Mouse (Mus musculus) cerebral cortex, adult 2 months (tissue): ENCODE measurements around the gene Wdcp.

Source experiments
- WGBS: fragments of 180-500 bp; shearing (Covaris S2); methylation state at CpG from one replicate; pipeline ENCODE4 v1.1.7; 2018; 5-methylcytosine and 5-hydroxymethylcytosine counted together

The Wdcp gene

DNA sequence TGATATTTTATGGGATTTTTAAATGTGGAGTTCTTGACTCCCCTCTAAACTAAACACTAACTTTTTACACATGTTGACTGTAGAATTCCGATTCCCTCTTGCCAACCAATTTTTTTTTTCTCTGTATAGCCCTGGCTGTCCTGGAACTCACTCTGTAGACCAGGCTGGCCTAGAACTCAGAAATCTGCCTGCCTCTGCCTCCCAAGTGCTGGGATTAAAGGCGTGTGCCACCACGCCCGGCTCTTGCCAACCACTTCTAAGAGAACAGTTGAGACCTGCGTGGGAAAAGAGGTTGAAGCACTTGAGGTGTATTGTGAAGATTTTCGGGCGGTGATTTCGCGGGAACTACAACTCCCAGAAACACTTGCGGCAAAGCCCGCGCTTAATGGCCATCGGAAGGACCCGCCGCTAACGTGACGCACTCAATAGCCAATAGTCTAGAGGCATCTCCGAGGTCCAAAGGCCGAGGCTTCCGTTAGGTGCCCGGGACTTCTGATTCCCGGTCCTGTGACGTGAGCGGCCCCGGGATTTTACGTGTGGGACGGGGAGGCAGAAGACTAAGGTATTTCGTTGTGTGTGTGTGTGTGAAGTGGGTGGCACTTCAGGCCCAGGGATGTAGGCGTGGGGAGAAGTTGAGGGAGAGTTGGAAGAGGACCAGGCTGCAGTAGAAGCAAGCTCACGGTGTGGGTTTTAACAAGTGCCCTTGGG, at the start of gene Wdcp:
Gene Wdcp, plus strand, starts transcription at position 414 of the 708 bp plus-strand sequence.
- under 1% methylated on average over 30 of the region's 30 CpGs for whole genome bisulfite sequencing

DNA sequence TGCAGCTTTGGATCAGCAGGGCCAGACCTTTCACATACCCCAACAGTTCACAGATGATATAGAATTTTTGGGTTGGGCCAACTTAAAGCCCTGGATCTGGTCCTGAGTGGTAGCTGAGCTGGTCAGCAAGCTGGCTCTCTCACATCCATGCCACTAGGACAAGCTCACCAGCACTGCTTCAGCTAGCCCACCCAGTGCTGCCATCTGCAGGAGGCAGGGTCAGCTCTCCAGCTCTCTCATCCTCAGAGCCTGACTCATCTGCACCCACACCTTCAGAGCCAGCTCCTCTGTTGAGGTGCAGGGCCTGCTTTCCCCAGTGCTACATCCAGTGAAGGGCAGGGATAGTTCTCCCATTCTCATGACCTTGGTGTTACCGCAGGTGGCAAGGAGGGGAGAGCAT, 49.4 kb upstream of the Wdcp start:
- 65% methylated on average over 1 of the region's 1 CpGs for WGBS

DNA sequence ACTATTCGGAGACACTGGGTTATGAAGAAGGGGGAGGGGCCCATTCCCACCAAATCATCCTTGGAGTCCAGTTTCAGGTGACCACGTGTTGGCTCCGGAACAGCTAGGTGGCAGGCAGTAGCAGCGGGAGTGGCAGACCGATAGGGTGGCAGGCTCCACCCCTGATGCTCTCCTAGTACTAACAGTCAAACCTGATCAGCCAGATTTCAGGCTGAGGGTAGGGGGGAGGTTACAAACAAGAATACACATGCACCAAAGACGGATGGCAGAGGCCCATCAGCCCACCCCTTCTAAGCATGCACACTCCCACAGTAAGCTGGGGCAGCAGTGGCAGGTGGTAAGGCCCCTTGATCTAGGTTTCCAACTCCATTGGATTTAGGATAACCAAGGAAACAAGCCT, 45.6 kb upstream of the Wdcp start:
- WGBS = 84% methylated on average over 6 of the region's 6 CpGs

DNA sequence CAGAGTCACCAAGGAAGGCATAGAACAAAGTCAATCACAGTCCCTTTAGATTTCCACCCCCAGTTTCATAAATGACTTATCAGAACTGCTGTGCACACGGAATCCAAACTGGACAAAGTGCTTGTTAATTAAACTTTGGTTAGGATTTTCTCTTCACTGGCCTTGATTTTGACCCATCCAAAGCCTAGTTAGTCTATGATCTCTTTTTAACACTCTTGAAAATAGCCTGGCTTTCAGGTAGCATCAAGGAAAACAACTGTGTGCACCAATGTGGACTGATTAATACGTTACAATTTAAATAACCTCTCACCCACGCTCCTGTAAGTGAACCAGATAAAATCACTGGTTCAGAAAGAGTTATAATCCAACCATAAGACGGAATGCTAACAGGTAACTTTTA, 32.1 kb upstream of the Wdcp start:
- 84% methylated on average over 4 of the region's 4 CpGs for WGBS

DNA sequence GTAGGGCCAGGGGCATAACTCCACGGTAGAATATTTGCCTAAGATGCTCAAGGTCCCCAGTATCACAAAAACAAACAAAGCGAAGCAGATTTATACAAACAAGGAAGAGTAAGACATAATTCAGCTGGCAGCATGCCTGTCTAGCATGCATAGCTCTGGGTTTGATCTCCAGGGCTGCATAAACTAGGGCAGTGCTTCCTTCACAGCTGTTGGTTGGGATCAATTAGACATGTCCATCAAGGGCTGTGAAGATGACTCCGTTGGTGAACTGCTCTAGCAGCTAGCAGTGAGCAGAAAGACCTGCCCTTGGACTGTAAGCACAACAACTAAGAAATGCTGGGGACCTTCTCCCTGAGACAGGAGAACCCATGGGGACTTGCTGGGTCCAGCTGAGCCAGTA, 31.4 kb upstream of the Wdcp start:
- 70% methylated on average over 3 of the region's 3 CpGs for WGBS

DNA sequence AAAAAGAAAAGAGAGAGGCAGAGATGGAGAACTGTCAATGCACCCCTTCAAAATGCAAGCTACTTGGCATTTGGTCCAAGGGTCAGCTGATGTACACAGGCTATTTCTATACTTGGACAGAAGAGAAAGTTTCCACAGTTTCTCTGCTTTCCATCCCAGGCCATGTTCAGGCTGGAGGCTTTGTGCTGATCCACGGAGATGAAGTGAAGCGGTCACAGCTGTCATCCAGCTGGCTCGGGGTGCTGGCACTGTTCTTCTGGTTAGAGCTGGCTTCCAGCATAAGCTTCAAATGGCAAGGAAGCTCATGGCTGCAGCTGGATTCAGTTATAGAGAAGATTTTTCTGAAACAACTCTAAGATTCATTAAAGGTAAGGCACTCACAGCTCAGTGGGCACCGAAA, 29.5 kb upstream of the Wdcp start:
- 65% methylated on average over 4 of the region's 4 CpGs for WGBS

DNA sequence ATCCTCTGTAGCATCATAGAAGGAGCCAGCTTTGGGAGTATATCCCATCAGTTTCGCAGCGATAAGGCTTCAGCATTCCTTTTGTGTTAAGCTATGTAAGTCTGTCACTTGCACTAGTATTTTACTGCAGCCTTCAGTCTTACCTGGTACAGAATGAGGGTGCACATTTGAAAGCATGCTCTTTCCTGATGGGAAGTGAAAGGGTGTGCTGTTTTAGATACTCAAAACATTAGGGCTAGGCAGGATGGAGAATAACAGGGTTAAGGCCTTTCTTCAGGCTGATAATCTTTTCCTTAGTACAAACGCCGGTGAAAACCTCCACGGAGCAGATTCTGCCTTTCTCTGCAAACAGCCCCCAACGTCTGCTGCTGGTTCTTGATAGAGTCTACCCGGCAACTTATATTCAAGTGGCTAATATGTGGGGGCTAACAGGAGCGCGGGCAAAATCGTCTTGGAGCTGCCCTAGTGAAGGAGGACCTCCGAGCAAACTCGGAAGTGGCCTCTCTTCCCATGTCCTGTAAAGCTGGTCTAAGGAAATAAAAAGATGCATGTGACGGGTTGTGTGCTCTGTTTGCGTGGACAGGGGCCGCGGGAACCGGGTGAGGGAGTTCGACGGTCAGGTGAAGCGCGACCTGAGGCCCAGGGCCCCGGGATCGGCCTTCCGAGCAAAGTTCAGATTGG, 26.3 kb upstream of the Wdcp start:
- 5% methylated on average over 24 of the region's 24 CpGs for WGBS

DNA sequence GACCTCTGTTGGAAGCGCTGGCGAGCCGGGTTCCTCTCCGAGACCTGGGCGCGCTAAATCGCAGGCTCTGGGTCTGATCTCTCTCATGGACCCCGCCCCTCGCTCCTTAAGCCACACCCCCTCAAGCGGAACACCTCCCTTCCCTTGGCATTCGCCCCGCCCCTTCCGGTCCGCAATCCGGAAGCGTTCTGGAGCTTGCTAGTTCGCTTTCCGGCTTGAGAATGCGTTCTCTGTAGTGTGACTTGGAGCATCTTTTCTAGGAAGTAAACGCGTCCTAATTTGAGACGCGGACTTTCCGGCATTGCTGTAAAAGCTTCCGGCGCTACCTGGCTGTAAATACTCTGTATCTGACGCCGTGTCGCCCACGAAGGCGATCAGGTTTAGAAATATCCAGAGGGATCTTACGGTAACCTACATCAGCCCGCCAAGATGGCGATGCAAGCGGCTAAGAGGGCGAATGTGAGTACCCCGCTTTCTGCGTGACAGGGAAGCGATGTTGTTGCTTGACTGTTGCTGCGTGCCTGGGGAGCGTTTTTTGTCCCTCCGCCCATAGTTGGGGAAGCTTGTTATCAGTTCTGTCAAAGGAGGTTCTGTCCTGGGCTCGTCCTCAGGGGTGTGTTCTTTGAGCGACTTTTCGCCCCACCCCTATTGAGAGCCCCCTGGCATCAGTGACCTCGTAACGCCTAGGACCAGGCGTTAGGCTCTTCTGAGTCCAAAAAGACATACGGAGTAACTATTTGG, 25.6 kb upstream of the Wdcp start, which contains the start of gene Sf3b6:
Gene Sf3b6, plus strand, starts transcription at position 184 of the 741 bp plus-strand sequence.
- under 1% methylated on average over 49 of the region's 49 CpGs for WGBS

DNA sequence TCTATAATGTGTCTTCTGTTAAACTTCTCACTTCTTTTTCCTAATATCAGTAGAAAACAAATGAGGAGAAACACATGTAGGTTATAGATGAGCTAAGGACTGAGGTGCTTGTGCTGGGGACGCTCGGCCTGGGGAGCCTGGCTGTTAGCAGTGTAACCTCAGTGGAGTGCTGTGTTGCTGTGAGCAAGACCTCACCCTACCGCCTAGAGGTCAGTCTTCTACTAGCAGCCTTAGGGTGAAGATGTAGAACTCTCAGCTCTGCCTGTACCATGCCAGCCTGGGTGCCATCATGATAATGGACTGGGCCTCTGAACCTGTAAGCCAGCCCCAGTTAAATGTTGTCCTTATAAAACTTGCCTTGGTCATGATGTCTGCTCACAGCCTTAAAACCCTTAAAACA, 15.8 kb upstream of the Wdcp start:
- WGBS = 77% methylated on average over 3 of the region's 3 CpGs

DNA sequence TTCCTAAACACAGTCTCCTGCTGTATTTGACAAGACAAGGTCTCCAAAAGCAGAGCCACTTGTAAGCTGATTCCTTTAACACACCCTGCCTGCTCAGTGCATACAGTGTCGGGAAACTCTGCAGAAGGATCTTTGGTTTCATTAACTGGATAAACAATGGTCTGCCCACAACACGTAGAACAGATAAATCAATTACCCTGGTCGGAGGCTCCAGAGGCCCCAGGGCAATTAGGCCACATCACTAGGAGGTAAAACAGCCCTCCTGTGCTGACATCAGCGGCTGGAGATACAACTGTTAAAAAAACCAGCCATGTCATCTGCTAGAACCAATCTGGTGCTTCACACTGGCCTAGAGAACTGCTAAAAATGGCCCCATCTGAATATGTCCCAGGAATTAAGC, 6.1 kb upstream of the Wdcp start:
- WGBS = 55% methylated on average over 4 of the region's 4 CpGs

DNA sequence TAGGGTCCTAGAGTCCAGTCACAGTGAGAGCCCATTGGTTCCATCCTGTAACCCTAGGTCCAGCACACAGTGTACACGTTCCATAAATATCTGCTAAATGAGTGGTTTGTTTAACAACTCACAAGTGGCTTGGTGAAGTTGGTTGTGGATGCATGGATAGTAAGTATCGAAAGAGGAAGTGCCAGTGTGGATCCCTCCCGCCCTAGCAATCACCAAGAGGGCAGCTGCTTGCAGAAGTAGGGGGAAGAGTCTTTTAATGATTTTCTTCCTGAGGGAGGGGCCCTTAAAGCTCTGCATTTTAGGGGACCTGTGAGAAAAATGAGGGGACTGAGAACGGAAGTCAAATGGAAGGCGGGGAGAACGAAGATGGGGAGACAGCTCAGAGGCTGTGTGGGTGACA, 3.1 kb upstream of the Wdcp start:
- WGBS = 52% methylated on average over 6 of the region's 6 CpGs

DNA sequence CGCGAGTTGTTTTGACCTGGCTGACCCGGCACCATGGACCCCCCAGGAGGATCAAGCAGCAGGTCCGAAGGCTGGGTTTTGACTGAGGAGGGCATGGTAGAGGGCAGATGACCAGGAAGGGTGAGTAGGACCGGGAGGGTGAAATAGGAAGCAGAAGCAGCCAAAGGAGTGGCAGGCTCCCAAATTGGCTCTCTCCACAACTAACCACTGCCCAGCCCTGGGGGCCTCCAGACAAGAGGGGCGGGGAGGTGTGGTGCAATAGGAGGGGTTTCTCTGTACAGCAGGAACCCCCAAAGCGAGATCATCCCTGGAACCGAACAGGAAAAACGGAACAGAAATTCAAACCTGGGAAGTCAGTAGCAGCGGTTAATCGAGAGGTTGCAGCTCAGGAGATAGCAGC, 2.4 kb upstream of the Wdcp start:
- WGBS = 3% methylated on average over 11 of the region's 11 CpGs

DNA sequence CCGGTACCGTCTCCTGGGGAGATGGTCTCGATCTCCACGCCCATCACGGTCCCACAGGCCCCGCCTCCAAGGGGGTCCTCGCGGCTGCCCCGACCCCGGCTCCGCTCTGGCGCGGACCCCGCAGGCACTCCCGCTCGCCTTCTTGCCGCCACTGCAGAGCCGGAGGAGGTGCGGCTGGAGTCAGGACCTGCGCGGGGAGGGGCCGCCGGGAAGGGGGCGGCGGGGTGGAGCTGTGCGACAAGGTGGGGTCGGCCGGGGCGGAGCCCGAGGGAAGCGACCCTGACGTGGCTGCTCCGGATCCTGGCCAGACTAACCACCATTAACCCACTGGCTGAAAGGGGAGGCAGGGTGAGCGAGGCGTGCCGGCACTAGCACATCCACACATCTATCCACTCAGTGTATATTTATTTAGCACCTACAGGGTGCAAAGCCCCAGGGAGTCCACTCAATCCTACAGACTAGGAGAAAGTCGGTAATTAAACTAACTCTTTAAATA, 1.7 kb upstream of the Wdcp start, which contains the start of gene Fkbp1b:
Gene Fkbp1b, minus strand, starts transcription at position 200 of the 496 bp plus-strand sequence.
- 2% methylated on average over 37 of the region's 37 CpGs for WGBS

DNA sequence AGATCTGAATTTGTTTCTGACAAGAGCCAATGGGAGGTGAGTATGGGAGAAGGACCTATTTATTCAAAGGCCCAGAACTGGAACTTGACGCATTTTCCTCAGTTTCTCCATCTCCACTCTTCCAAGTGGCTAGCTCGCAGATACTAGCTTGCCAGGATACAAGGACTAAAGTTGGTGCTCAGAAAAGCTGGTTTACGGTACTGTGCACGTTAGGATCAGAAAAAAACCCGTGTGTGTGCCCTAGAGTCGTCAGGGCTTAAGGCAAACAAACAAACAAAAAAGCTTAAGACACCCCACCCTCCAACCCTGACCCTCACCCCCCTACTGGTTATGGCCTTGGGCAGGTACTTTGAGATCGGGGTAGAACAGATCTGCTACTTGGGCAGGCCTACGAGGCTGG, 647 bp upstream of the Wdcp start:
- 89% methylated on average over 8 of the region's 8 CpGs for WGBS

DNA sequence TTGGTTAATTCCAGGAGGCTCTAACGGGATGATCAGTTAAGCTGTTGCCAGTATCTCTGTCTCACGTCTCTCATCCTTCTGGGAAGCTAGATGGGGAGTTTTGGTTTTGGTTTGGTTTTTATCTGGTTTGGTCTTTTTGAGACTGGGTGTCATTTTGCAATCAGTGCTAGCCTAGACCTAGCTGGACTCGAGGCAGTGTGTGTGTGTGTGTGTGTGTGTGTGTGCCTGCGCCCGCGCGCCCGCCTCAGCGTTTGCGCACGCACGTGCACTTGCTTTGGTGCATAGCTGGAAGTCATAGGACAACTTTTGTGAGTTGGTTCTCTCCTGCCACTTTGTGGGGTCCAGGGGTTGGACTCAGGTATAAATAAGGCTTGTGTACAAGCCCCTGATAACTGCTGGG, 638 bp downstream of the Wdcp start:
- under 1% methylated on average over 12 of the region's 12 CpGs for WGBS

DNA sequence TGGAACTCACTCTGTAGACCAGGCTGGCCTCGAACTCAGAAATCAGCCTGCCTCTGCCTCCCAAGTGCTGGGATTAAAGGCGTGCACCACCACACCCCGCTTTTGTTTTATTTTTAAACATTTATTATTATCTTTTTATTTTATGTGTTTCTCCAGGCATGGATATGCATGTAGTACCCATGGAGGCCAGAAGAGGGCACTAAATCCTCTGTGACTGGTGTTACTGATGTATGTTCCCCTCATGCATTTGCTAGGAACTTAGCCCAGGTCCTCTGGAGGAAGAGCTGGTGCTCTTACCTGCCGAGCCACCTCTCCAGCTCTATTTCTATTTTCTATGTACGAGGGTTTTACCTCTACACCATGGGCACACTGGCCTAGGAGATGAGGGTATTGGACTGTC, 13.1 kb downstream of the Wdcp start:
- WGBS = 98% methylated on average over 5 of the region's 5 CpGs

DNA sequence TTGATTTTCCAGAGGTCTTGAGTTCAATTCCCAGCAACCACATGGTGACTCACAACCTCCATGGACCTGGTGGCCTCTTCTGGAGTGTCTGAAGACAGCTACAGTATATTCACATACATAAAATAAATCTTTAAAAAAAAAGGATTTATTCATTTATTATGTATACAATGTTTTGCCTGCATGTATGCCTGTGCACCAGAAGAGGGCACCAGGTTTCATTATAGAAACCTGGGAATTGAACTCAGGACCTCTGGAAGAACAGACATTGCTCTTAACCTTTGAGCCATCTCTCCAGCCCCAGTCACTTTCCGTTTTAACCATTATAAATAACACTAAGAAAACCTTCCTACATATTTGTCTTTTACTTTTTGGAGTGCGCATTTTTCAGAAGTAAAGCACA, 13.7 kb downstream of the Wdcp start:
- WGBS = 94% methylated on average over 2 of the region's 2 CpGs

DNA sequence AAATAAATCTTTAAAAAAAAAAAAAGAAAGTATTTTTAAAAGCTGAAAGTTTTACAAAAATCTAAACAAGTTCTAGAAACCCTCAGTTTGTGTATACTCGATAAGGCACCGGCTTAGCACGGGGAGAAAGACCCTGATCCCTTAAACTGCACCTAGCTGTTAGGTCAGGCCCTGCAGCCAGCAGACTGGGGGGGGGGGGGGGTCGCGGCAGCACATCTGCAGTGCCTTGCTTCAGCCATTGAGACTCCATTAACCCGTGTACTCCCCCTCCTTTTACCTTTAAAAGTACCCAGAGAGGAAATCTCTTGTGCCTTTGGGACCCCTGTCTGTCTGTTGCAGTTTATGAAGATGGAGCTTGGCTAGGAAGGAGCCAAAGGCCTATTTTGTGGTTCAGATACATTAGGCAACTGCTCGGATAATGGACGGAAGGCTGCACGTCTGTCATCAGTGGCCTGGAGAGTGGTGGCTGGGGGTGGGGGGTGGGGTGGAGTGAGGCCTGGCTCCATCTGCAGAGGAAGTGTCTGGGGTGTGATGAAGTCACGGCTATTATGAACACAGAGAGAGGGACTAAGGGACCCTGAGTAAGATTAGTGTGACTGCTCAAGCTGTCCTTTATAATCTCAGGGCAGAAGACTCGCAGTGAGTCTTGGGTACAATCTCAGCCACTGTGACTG, 16.3 kb downstream of the Wdcp start:
- WGBS = 66% methylated on average over 11 of the region's 11 CpGs

DNA sequence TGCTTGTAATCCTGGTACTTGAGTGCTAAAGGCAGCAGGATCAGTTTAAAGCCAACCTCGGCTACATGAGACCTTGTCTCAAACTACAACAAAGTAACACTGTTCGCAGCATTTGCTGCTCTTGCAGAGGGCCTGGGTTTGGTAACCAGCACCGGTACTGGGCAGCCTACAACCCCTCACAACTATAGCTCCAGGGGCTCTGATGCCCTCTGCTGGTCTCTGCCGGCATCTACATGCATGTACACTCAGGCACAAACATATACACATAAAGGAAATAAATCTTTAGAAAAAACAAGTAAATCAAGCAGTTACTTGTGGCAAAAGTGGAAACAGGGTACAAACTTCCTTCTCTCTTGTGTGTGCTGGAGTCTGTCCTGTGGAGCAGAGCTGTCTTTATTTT, 19.6 kb downstream of the Wdcp start:
- 93% methylated on average over 4 of the region's 4 CpGs for WGBS

DNA sequence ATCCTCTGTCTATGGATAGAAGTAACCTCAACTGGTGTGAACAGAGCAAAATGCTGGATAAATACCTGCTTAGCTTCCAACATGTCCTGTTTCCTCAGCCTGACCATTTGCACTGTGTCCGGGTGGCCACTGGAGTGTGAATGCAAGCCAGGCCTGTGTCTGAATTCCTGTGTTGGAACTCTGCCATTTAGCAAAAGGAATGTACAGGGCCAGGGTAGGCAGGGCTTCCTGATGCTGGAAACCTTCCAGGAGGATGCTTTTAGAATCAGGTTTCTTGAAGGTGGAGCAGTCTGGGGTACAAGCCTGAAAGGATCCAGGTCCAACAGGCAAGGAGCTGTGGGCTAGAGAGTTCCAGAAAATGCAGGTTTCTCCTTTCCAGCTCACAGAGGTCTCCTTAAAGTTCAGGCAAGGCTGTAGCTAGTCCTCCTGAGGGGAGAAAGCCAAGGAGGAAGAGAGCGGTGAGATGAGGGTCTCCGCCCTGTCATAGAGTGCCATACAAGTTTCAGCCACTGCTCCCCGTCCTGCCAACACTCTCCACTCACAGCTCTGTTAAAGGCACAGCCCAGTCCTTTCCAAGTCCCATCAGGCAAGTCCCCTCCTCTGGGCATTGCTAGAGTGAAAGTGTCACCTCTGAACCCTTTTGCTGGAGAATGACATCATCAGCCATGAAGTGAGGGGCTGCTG, 20.7 kb downstream of the Wdcp start:
- WGBS = 69% methylated on average over 4 of the region's 4 CpGs

DNA sequence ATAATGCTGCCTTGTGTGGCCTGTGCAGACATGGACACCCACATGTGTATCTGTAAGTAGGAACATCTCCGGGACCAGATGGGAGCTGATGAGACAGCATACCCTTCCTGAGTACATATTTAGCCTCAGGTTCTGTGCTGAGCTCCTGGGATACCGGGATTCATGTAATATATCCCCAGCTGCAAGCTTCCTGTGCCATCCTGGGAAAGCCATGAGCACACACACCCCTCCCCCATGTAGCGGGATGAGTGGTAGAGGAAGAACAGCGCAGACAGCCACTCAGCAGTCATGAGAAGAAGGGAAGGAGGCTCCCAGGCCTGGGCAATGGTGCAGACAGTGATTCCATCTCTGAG, 21.2 kb downstream of the Wdcp start:
- 43% methylated on average over 4 of the region's 4 CpGs for WGBS

DNA sequence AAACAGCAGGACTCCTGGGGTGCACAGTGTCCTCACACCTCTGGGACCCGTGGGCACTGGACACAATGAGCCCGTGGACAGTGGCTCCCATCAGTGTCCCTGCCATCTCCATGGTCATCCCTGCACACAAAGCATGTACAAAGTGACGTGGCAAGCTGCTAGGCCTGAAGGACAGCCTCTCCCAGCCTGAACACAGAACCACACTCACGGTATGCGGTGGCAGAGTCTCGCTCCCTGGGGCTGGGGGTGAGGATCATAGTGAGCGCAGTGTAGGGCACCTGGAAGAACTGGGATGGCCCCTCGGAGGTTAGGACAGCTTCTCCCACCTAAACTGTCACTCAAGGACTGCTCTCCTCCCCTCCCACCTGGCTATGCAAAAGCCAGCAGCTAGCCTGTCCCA, 25.8 kb downstream of the Wdcp start:
- 92% methylated on average over 8 of the region's 8 CpGs for WGBS
